Mouse (Mus musculus) G1E (cell line): ENCODE measurements around the gene Proser3.

ENCODE experiments used
- CTCF ChIP-seq: IDR thresholded peaks from 2 replicates; pipeline ENCODE4 v1.5.1; 2012; ENCODE audit warnings: low read depth, low read length, inconsistent platforms, mixed read lengths
- GATA1 ChIP-seq: IDR thresholded peaks from 2 replicates; pipeline ENCODE4 v1.6.1; 2012; ENCODE audit warnings: borderline replicate concordance, low read length, inconsistent platforms, mixed read lengths
- GATA2 ChIP-seq: IDR thresholded peaks from 2 replicates; pipeline ENCODE4 v1.6.1; 2012; ENCODE audit warnings: low read depth, low read length, inconsistent platforms, borderline replicate concordance
- POLR2AphosphoS5 ChIP-seq: IDR thresholded peaks from 2 replicates; pipeline ENCODE4 v1.6.1; 2012; ENCODE audit warnings: low read depth, low read length, inconsistent platforms; ENCODE audit not compliant: insufficient replicate concordance
- TAL1 ChIP-seq: conservative IDR thresholded peaks from 2 replicates; pipeline ENCODE4 v1.6.1; 2012; ENCODE audit warnings: low read depth, low read length, inconsistent platforms, mixed read lengths

DNA sequence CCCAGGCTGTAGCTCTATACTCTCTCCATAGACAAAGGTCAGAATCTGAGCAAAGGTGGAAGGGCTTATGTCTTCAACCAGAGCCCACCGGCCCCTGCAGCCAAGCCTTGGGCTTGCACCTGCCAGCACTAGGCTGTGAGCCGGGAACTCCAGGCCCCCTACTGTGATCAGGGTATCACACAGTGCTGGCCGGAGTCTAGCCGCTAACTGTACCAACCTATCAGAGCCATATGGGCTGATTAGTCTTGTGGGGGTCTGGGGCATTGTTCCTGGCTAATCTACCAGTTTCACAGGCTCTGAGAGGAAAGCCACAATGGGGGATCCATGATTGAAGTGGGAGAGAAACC lies 39.5 kb upstream of the Proser3 start:
- no peak for TF ChIP-seq CTCF
- no peak for TF ChIP-seq TAL1
- no peak for TF ChIP-seq POLR2AphosphoS5
- TF ChIP-seq GATA1, result no peak
- TF ChIP-seq GATA2, result no peak
